Mouse (Mus musculus) heart, embryonic 12.5 days (tissue): ENCODE results near the gene Serpine1. TPM values are rescaled to one million over a fixed set of nuclear protein-coding genes. Genes with fewer than 3 reads are reported as not detected.

Experiments
- ATAC-seq: fragments of 200-750 bp; cut with Nextera tagmentation; 2 replicates; pipeline ENCODE4 v1.8.0; 2017; ENCODE audit warnings: moderate TSS enrichment, moderate library complexity; ENCODE audit not compliant: insufficient number of reproducible peaks, low FRiP score
- H3K27ac ChIP-seq: fragments of 300-500 bp; sonication (generic); 2 replicates; pipeline ENCODE4 v1.5.1; 2016; ENCODE audit warnings: mild to moderate bottlenecking, moderate library complexity; ENCODE audit not compliant: poor library complexity, severe bottlenecking
- H3K27me3 ChIP-seq: fragments of 300-500 bp; sonication (generic); replicated peaks from 2 replicates; pipeline ENCODE4 v1.6.1; 2016; ENCODE audit warnings: mild to moderate bottlenecking, moderate library complexity
- H3K36me3 ChIP-seq: fragments of 300-500 bp; sonication (generic); 2 replicates; pipeline ENCODE4 v1.6.1; 2016; ENCODE audit warnings: mild to moderate bottlenecking, moderate library complexity
- H3K4me1 ChIP-seq: fragments of 300-500 bp; sonication (generic); replicated peaks from 2 replicates; pipeline ENCODE4 v1.6.1; 2016; ENCODE audit warnings: mild to moderate bottlenecking
- H3K4me2 ChIP-seq: fragments of 300-500 bp; sonication (generic); 2 replicates; pipeline ENCODE4 v1.6.1; 2016; ENCODE audit warnings: mild to moderate bottlenecking, moderate library complexity
- H3K4me3 ChIP-seq: fragments of 300-500 bp; sonication (generic); 2 replicates; pipeline ENCODE4 v1.5.1; 2016; ENCODE audit warnings: mild to moderate bottlenecking
- H3K9ac ChIP-seq: fragments of 300-500 bp; sonication (generic); 2 replicates; pipeline ENCODE4 v1.6.1; 2016; ENCODE audit warnings: mild to moderate bottlenecking, moderate library complexity
- H3K9me3 ChIP-seq: fragments of 300-500 bp; sonication (generic); replicated peaks from 2 replicates; pipeline ENCODE4 v1.6.1; 2016; ENCODE audit warnings: mild to moderate bottlenecking, moderate library complexity
- WGBS: fragments of 180-500 bp; shearing (Covaris S2); methylation state at CpG from one replicate; pipeline ENCODE4 v1.1.7; 2016; 5-methylcytosine and 5-hydroxymethylcytosine counted together
- polyA plus RNA-seq: library from polyadenylated mRNA; unstranded; fragments of >200 nt; fragmentation: Nextera tagmentation; extraction: Ambion mirVana; gene quantifications from 2 replicates; pipeline ENCODE4 v1.2.1, GENCODE M21; 2016

Serpine1 gene
- polyA plus RNA-seq, 1 experiment from 2014 or later, result 0.70 TPM

DNA sequence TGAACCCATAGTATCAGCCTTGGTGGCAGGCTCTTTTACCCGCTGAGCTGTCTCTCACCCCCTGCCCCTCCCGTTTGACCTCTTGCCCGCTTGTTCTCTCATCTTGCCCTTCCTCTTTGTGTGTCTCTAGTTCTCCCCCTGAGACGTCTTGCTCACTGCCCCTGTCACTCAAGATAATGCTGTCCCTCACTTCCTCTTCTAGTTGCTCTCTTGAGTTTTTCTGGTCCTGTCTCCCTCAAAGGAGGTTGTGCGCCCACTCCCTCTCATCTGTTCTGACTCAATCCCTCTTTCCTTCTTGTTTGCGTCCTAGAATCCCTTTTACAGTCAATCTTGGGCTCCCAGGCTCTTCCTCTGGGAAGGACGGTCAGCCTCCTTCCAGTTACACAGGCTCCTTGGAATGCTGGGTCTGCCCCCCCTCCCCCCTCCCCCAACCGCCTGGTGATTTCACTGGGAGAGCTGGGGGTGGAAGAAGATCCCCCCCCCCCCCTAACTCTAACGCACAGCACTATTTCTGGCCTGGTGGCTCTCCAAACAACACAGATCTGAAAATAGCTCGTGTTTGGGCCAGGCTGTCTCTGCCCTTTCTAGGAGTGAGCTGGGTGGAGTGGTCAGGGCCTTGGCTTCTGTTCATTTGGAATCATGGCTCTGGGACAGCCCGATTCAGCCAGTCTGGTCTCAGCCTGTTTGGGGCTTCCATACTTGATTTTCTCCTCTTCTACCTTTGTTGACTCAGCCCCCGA is 4.3 kb upstream of the Serpine1 start:
- peaks cover 73% of the 10 kb centered on the region for H3K4me1 ChIP-seq
- H3K9me3 ChIP-seq, result no peaks in the 10 kb centered on the region
- H3K4me2 ChIP-seq, result peak overlapping the region; percentile 3
- H3K27ac ChIP-seq, result peak overlapping the region; percentile 94
- no peak overlapping the region for H3K4me3 ChIP-seq
- WGBS, result 14% methylated on average over 12 of the region's 12 CpGs
- ATAC-seq, result peak; percentile 52; the same call in 1 of the 2 replicates
- H3K27me3 ChIP-seq, result no peaks in the 10 kb centered on the region
- H3K9ac ChIP-seq, result peak overlapping the region; percentile 17
- no peaks in the 10 kb centered on the region for H3K36me3 ChIP-seq

DNA sequence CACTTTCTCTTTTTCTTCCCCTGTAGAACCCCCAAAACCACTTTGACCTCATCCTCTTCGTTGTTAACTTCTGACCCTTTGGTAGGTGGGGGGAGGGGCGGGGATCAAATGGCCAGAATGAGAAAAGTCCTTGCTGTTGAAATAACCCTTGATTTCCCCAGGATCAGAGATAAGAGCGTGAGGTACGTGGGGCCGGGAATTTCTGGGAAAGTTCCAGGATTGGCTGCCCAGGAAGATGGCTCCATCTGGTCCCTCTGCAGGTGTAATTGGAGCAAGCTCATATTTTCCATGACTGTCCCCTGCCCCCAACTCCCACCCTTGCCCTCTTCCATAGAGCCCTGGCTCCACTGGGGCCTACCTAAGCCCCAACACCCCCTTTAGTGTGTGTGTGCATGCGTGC is 3.7 kb upstream of the Serpine1 start:
- no peak for ATAC-seq

DNA sequence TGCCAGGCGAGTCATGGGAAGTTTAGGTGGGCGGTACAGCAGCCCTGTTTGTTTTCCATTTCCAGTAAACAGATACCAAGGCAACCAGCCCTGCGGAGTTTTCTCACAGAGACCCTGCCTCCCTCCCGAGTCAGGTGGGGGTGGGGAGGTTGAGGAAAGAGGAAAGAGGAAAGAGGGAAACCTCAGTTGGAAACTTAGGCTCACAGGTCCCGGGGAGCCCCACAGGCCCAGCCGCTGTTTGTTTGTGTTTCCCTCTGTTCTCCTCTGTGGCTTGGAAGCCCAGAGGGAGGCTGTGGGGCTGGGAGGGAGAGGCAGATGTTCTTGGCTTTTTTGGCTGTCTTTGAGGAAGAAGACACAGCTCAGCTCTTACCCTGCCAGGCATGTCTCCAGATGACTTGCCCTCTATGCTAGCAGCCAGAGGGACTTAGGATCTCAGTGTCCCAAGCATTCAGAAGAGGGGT is 2.2 kb upstream of the Serpine1 start:
- Histone ChIP-seq H3K4me3 (no peak overlapping the region), H3K27me3 (no peaks in the 10 kb centered on the region), H3K4me1 (peaks cover 65% of the 10 kb centered on the region), H3K27ac (no peak overlapping the region), H3K9me3 (no peaks in the 10 kb centered on the region), H3K4me2 (no peak overlapping the region), H3K9ac (no peak overlapping the region), H3K36me3 (peaks cover 3% of the 10 kb centered on the region; the same call in 1 of the 2 replicates)
- ATAC-seq, result no peak
- 34% methylated on average over 6 of the region's 6 CpGs for WGBS

More for the DNA sequence above, 3.7 kb upstream of the Serpine1 start:
- Histone ChIP-seq H3K9ac (peak overlapping the region; percentile 17; the same call in 1 of the 2 replicates), H3K27me3 (no peaks in the 10 kb centered on the region), H3K36me3 (no peaks in the 10 kb centered on the region), H3K9me3 (no peaks in the 10 kb centered on the region), H3K4me2 (peak overlapping the region; percentile 3; the same call in 1 of the 2 replicates), H3K4me3 (no peak overlapping the region), H3K27ac (peak overlapping the region; percentile 94), H3K4me1 (peaks cover 73% of the 10 kb centered on the region)
- 35% methylated on average over 6 of the region's 6 CpGs for WGBS

DNA sequence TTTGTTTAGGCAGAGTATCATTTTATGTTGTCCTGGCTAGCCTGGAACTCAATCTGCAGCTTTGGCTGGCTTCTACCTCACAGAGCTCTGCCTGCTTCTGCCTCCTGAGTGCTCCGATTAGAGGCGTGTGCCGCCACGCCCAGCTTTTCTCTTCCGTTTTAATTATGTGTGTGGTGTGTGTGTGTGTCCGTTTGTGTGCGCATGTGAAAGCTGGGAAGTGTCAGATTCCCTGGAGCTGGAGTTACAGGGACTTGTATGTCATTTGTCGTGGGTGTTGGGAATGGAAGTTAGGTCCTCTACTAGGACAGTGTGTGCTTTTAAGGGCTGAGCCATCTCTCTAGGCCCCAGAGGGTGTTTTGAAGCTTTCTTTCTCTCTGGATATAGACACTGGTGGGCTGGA is 1.1 kb upstream of the Serpine1 start:
- Histone ChIP-seq H3K36me3 (peaks cover 8% of the 10 kb centered on the region; the same call in 1 of the 2 replicates), H3K4me3 (no peak overlapping the region), H3K27ac (no peak overlapping the region), H3K4me2 (no peak overlapping the region), H3K9ac (no peak overlapping the region), H3K27me3 (no peaks in the 10 kb centered on the region), H3K4me1 (peaks cover 54% of the 10 kb centered on the region), H3K9me3 (no peaks in the 10 kb centered on the region)
- no peak for ATAC-seq
- WGBS, result 89% methylated on average over 8 of the region's 8 CpGs

DNA sequence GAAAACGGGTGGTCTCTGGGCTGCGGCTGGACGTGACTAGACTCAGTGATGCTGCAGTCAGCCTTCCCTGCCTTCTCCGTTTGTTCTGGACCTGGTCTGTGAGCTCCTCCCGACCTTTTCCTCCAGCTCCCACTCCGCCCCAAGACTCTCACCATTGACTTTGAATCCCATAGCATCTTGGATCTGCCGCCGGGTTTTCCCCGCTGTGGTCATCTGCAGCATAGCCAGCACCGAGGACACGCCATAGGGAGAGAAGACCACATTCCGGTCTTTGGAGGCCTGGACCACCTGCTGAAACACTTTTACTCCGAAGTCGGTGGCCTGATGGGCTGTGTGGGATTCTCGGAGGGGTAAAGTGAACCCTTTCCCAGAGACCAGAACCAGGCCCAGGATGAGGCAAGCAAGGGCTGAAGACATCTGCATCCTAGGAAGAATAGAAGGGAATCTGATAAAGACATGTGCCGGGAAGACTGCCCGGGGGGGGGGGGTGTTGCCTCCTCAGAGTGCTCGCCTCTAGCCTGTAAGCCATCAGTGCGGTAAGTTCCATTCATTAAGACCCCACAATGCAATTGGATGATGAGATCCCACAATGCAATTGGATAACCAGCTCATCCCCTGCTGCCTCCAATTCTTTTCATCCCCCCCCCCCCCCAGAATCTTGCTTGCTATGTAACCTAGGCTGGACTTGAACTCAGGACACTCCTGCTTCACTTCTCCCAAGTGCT is 1.0 kb downstream of the Serpine1 start:
- Histone ChIP-seq H3K9ac (no peak overlapping the region), H3K27me3 (no peaks in the 10 kb centered on the region), H3K4me3 (no peak overlapping the region), H3K27ac (no peak overlapping the region), H3K36me3 (peaks cover 13% of the 10 kb centered on the region; the same call in 1 of the 2 replicates), H3K9me3 (no peaks in the 10 kb centered on the region), H3K4me1 (peaks cover 34% of the 10 kb centered on the region), H3K4me2 (peak overlapping the region; percentile 68; the same call in 1 of the 2 replicates)
- WGBS, result 77% methylated on average over 19 of the region's 19 CpGs
- no peak for ATAC-seq

DNA sequence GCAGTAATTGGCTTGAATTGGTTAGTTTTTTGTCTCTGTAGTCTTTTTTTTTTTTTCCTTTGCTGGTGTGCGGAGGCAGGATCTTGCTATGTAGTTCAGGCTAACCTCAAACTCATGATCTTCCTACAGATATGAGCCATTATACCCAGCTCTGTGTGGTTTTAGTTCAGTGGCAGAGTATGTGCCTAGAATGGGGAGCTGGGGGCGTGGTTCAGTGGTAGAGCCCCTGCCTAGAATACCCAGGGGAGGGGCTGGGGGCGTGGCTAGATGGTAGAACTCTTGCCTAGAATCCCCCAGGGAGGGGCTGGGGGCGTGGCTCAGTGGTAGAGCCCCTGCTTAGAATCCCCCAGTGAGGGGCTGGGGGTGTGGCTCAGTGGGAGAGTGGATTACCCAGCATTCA is 3.4 kb downstream of the Serpine1 start:
- H3K9ac ChIP-seq, result no peak overlapping the region
- no peak overlapping the region for H3K4me3 ChIP-seq
- no peak overlapping the region for H3K4me2 ChIP-seq
- H3K9me3 ChIP-seq, result no peaks in the 10 kb centered on the region
- H3K4me1 ChIP-seq, result peaks cover 14% of the 10 kb centered on the region
- no peak overlapping the region for H3K27ac ChIP-seq
- H3K36me3 ChIP-seq, result peaks cover 16% of the 10 kb centered on the region; the same call in 1 of the 2 replicates
- H3K27me3 ChIP-seq, result no peaks in the 10 kb centered on the region
- no peak for ATAC-seq
- WGBS, result 71% methylated on average over 4 of the region's 4 CpGs

DNA sequence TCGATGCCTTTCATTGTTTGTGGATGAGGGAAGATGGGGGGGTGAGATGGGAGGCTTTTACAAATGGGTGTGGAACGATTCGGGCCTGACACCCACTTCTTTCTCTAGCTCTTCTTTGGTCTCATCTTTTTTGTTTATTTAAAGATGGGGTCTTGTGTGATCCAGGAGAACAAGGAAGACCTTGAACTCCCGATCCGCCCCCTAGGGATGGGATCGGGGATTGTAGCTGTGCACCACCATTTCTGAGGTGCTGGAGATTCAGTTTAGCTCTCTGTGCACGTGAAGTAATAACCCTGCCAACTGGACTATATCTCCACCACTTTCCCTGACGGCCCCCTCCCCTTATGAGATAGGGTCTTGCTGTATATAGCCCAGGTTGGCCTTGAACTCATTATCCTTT is 6.1 kb downstream of the Serpine1 start:
- no peaks in the 10 kb centered on the region for H3K27me3 ChIP-seq
- no peak for ATAC-seq
- 71% methylated on average over 8 of the region's 8 CpGs for WGBS
- no peak overlapping the region for H3K4me2 ChIP-seq
- 0 out of 2 replicates have a peak, but pooled peaks cover 6% of the 10 kb centered on the region for H3K4me1 ChIP-seq
- H3K4me3 ChIP-seq, result no peak overlapping the region
- H3K9me3 ChIP-seq, result no peaks in the 10 kb centered on the region
- no peak overlapping the region for H3K27ac ChIP-seq
- peaks cover 16% of the 10 kb centered on the region; the same call in 1 of the 2 replicates for H3K36me3 ChIP-seq
- H3K9ac ChIP-seq, result no peak overlapping the region

DNA sequence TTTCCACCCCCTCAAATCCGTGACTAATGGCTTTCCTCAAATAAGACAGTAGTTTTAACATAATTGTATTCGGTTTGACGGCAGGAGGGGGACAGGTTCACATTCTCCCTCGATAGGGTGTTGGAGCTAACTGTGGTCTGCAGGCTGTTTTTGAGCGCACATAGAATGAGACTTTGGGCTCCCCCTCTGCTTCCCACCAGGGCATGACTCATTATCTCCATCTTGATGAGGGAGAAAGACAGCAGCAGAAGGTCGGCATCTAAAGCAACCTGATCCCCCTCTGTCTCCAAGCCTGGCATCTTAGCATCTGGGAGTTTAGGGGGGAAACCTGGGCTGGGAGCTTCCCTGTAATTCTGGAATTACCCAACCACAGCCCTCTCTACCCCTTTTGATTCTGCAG is 6.6 kb downstream of the Serpine1 start:
- H3K27ac ChIP-seq, result no peak overlapping the region
- 69% methylated on average over 6 of the region's 6 CpGs for WGBS
- peaks cover 16% of the 10 kb centered on the region; the same call in 1 of the 2 replicates for H3K36me3 ChIP-seq
- ATAC-seq, result no peak
- H3K4me3 ChIP-seq, result no peak overlapping the region
- no peaks in the 10 kb centered on the region for H3K27me3 ChIP-seq
- no peak overlapping the region for H3K4me2 ChIP-seq
- H3K9me3 ChIP-seq, result no peaks in the 10 kb centered on the region
- 0 out of 2 replicates have a peak, but pooled peaks cover 6% of the 10 kb centered on the region for H3K4me1 ChIP-seq
- H3K9ac ChIP-seq, result no peak overlapping the region

DNA sequence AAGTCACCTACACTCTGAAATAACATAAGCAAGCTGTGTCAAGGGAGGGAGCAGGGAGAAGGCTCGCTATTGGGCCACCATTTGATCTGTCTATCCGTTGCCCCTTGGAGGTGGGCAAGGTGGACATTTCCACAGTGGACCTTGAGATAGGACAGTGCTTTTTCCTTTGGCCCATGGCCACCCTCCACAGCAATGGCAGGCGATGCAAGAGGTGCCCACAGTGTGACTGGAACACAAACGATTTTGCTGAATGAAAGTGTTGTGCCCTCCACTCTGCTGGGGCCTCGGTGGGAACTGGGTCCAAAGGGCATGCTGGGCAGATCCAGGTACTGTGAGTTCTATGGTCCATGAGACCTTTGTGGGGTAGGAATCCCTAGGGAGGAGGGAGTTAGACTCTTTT is 9.5 kb downstream of the Serpine1 start:
- H3K4me2 ChIP-seq, result no peak overlapping the region
- no peaks in the 10 kb centered on the region for H3K27me3 ChIP-seq
- H3K9ac ChIP-seq, result no peak overlapping the region
- 78% methylated on average over 5 of the region's 5 CpGs for WGBS
- peaks cover 5% of the 10 kb centered on the region; the same call in 1 of the 2 replicates for H3K36me3 ChIP-seq
- no peaks in the 10 kb centered on the region for H3K9me3 ChIP-seq
- no peak for ATAC-seq
- no peak overlapping the region for H3K4me3 ChIP-seq
- H3K27ac ChIP-seq, result no peak overlapping the region
- H3K4me1 ChIP-seq, result 0 out of 2 replicates have a peak, but pooled peaks cover 6% of the 10 kb centered on the region

DNA sequence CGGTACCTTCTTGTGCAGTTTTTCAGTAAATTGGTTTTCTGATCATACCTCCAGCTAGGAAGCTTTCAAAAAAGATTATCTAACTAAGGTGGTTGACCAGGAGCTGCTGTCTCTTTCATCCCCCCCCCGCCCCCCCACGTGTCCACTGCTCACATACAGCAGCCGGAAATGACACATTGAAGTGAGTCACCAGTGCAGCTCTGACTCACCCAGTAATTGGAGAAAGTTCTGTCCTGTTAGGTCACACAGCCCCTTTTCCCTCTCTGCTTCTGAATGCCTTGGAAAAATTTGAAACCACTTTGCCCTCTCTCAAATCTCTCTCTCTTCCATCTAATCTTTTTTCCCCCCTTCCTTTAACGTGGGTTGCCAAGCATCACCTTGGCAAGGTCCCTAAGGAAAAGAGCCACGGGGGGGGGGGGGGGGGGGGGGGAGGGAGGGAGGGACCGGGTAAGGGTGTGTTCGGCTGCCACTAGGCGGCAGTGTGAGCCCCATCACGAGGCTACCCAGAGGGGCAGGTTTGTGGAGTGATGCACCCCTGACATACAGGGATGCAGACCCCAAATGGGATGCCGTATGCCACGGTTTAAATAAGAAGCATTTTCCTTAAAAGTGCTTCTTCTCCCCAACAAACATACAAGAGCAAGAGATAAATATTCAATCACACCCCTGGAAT is 10.1 kb downstream of the Serpine1 start:
- Histone ChIP-seq H3K36me3 (0 out of 2 replicates have a peak, but pooled peaks cover 3% of the 10 kb centered on the region), H3K9ac (no peak overlapping the region), H3K27me3 (no peaks in the 10 kb centered on the region), H3K4me2 (no peak overlapping the region), H3K27ac (0 out of 2 replicates have a peak overlapping the region, but pooled peaks have one; percentile 4), H3K4me1 (0 out of 2 replicates have a peak, but pooled peaks cover 6% of the 10 kb centered on the region), H3K9me3 (no peaks in the 10 kb centered on the region), H3K4me3 (no peak overlapping the region)
- ATAC-seq, result peak; percentile 75; the same call in 1 of the 2 replicates
- 16% methylated on average over 9 of the region's 12 CpGs for WGBS
